Mouse (Mus musculus): ENCODE data around the gene Fbxo36.

Gene Fbxo36

DNA sequence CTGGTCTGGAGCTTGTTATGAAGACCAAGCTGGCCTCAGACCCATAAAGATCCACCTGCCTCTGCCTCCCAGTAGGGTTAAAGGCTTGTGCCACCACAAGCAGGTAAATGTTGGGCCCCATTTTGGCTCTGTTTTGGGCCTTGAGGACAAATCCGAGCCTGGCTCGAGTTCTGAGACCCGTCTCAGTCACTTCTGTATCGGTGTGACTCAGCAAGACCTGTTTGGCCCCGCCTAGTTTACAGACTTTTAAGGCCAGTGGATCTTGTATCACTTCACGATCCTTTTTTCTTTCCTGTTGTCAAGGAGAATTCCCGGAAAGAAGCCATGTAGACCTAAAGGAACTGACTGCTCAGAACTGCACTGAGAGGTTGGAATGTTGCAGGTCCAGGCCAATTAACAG lies 50.9 kb downstream of the Fbxo36 start:
- no peak for DNase-seq (ENCODE audit: low spot score)

- no peak for DNase-seq (ENCODE audit: low spot score)
Observed at GRCm38 (mm10) chr1:84891746-84892145, 52.1 kb downstream of the Fbxo36 start.

DNA sequence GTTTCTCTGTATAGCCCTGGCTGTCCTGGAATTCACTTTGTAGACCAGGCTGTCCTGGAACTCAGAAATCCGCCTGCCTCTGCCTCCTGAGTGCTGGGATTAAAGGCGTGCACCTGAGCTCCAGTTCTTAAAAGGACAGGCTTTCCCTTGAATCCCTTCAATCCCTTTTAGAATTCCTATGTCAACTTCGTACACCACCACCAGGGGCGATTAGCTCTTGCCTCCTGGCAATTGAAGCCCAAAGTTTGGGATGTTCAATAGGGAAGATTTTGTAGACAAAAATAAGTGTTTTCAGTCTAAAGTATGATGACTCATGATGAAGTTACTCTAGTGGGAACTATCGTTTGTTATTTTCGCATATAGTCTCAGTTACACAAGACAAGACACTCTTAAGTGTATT lies 57.7 kb downstream of the Fbxo36 start:
- no peak for DNase-seq (ENCODE audit: low spot score)

- no peak for DNase-seq (ENCODE audit: low spot score)
Observed at GRCm38 (mm10) chr1:84899156-84899555, 59.5 kb downstream of the Fbxo36 start.

DNA sequence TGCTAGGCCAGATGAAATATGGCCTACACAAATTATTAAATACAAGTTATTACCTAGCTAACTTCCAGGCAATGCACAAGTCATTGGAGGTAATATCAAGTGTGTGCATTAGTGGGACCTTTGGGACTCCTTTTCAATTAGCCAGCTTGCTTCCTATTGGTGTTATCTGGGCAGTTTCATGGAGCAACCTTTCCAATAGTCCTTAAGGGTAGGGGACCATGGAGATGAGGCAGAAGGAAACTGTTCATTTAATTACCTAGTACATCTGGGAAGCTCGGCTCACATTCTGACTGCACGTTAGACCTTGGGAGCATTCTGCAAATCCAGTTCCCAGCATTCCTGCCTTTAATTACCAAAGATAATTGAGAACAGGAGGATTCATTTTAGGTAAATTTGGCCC lies 64.8 kb downstream of the Fbxo36 start:
- DNase-seq (ENCODE audit: low spot score), result no peak

DNA sequence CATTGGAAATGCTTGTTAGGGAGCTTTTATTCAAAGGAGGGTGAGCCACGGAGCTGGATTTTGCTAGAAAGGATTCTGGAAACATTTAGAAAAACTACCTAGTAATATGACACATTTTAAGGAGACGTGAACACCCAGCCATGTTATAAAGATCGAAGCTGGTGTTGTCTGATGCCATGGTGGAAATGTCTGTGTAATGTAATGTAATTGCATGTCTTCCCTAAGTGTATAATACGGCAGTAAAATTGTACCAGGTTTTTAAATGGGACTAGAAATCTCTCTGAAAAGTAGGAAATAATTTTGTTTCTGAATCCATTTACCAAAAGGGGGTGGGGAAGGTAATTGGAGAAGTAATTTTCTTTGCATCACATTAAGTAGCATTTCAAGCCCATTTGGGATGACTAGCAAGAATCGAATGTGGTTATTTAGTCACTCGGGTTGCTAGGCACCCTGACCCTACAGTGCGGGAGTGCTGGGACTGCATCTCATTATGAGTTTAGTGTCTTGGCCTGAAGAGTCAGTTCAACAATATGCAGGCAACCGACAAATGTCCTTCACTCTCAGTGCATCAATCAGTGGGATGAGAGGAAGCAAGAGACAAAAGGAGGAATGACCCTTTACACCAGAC lies 70.7 kb downstream of the Fbxo36 start:
- DNase-seq (ENCODE audit: low spot score), result no peak

DNA sequence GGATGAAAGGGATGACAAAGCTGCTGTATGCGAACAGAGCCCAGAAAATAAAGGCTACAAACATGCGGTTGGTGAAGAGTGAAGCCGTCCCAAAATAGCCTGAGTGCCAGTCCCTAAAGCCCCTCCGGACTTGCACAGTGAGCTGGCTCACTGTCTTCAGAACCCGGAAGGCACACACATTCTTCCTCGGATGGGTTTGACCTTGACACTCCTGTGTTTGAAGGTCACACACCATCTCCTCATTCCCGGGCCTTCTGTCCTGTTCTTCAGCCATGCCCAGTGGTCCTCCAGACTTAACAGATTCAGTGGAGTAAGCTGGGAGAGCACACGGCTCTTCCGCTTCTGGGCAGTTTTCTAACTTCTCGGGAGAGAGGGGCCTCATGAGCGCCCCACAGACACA lies 72.9 kb downstream of the Fbxo36 start:
- no peak for DNase-seq (ENCODE audit: low spot score)

DNA sequence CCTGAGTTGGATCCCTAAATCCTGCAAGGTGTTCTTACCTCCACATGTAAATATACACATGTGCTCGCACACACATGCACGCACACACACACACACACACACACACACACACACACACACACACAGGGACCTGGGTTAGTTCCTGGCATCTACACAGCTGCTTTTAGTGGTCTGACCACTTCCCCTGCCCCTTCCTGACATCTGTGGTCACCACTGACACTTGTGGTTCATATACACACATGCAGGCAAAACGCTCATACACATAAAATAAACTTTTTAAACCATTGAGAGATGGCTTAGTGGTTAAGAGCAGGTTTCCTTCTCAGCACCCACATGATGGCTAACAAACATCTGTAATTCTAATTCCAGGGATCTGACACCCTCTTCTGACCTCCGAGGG lies 75.4 kb downstream of the Fbxo36 start:
- DNase-seq (ENCODE audit: low spot score), result no peak

GRCm38 (mm10) chr1:84918865-84919264 lies 79.2 kb downstream of the Fbxo36 start:
- DNase-seq (ENCODE audit: low spot score), result no peak

GRCm38 (mm10) chr1:84923432-84923831 lies 83.8 kb downstream of the Fbxo36 start:
- DNase-seq (ENCODE audit: low spot score), result no peak

- DNase-seq (ENCODE audit: low spot score), result no peak
Observed at GRCm38 (mm10) chr1:84924134-84924533, 84.5 kb downstream of the Fbxo36 start.

GRCm38 (mm10) chr1:84925599-84925998 lies 86.0 kb downstream of the Fbxo36 start:
- DNase-seq (ENCODE audit: low spot score), result no peak

DNA sequence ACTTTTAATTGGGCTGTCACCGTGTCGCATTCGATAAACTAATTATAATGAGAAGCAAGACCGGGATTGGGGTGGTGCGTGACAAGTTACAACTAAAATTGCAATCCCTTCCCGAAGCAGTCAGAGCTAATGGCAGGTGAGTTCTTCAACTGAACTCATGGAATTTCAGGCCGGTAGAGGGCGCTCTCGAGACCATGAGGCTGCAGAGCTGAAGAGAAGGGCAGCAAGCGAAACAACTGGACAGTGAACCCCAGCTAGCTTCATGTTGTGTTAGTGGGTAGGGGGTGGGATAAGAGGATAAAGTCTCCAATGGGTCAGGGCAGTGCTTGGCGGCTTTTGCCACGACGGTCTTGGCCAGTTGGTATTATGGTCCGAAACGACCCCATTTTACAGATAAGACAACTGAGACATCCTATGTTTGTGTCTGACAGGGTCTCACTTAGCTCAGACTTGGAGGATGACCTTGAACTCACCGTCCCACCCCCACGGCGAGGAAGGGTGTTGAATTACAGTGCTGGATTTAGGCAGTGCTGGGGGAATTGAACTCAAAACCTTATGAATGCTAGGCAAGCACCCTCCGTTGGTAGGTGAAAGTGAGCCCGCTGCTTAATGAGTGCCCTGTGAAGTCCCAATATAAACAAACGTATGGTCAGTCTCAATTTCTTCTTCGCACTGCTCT lies 94.0 kb downstream of the Fbxo36 start:
- DNase-seq (ENCODE audit: low spot score), result peak; percentile 69

GRCm38 (mm10) chr1:84934151-84934502 lies 94.5 kb downstream of the Fbxo36 start:
- no peak for DNase-seq (ENCODE audit: low spot score)

DNA sequence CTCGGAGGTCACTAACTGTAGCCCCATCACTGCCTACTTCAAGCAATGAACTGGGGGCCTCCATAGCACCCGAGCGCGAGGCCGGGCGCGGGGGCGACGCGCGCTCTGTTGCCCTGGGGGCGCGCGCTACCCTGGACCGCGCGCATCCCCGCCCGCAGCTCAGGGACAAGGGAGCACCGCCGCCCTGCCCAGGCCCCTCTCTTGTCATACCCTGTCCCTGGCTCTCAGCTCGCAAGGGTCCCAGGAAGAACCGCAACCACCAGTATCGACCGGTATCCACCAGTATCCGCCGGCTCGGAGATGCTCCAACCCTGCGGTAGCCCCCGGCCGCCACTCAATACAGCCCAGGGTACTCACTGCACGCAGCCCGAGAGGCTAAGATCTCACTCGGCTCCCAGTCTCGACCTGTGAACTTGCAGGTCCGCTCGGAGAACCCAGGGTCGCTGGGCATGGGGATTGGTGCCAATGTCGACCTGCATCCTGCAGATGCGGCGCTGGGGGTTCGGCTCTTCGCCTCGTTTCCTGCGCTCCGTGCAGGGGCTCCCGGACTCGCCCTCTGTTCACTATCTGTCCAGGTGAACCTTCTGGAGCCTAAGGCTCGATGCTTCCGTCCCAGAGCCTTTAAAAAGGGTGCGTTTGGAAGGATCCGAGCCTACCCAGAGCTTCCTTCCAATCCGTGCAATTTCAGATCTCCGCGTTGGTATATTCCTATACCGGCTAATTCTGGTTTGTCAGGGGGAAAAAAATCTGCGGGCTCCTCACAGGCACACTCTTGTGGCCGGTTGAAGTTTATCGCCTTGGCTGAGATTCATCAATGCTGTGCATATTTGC lies 95.1 kb downstream of the Fbxo36 start, which contains the start of gene Slc16a14:
TSS of gene Slc16a14 (minus strand) at position 632 of the 831 bp plus-strand sequence.
- no peak for DNase-seq (ENCODE audit: low spot score)

GRCm38 (mm10) chr1:84935668-84936067 lies 96.0 kb downstream of the Fbxo36 start:
- no peak for DNase-seq (ENCODE audit: low spot score)

DNA sequence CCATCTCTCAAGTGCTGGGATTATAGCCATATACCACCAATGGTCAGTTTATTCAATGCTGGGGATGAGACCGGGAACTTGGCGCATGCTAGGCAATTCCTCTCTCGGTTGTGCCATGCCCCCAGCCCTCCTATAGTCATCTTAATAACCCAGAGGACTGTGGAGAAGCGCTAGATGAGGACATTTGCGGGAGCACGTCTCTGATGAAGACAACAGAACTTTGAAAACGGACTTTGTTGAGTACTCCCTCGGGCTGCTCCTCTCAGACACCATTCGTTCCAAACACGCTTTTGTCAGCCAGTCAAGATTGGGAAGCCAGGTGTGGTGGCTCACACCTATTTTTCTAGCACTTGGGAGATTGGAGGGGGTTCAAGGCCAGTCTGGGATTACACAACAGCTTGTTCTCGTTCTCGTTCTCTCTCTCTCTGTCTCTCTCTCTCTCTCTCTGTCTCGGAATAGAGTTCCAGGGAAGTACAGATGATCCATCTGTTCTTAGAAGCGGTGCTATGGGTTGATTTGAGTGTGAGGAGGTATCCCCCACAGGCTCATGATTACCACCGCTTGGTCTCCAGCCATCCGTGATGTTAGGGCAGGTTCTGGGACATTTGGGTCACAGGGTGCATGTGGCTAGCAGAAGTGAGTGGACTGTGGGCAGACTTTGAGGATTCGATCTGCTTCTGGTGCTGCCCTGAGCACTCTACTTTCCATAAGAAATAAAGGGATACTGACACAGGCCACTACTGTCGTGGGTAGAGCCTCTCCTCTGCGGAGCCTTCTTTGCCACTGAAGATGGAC lies 97.3 kb downstream of the Fbxo36 start:
- DNase-seq (ENCODE audit: low spot score), result no peak

DNA sequence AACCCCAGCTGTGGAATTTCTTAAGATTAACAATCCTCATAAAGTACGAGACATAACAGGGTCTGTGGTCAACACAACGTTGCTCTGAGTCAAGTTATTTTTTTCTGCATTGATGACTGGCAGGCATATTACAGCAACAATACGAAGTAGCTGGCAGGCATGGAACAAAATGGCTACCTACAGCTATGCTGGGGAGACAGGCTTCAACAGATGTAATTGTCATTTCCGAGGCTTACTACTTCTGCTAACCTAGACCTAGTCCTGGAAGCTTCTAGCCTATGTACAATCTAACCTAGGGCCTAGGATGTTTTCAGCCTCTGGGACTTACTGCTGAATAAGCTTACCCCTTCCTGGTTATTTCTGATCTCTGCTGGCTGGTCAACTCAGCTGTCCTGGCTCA lies 99.8 kb downstream of the Fbxo36 start:
- DNase-seq (ENCODE audit: low spot score), result no peak

GRCm38 (mm10) chr1:84940322-84940721 lies 100.7 kb downstream of the Fbxo36 start:
- no peak for DNase-seq (ENCODE audit: low spot score)

- DNase-seq (ENCODE audit: low spot score), result no peak
Observed at GRCm38 (mm10) chr1:84942666-84943065, 103.0 kb downstream of the Fbxo36 start.

- DNase-seq (ENCODE audit: low spot score), result no peak
Observed at GRCm38 (mm10) chr1:84943549-84943948, 103.9 kb downstream of the Fbxo36 start.

- DNase-seq (ENCODE audit: low spot score), result no peak
Observed at GRCm38 (mm10) chr1:84945950-84946349, 106.3 kb downstream of the Fbxo36 start.
